Mouse (Mus musculus) olfactory bulb, adult 2 months (tissue): ENCODE measurements around the gene AI597479. TPM values are rescaled to one million over a fixed set of nuclear protein-coding genes. Genes with fewer than 3 reads are reported as not detected.
A peak's percentile ranks its signal among the peaks of the same experiment; 100 is the strongest.
"Not testable (repeated sequence)": the region's sequence is repeated elsewhere in the genome, so short reads cannot be mapped to it uniquely, and the experiment has no call there.

ENCODE experiments used
- H3K27ac ChIP-seq: fragments of 200-500 bp; 2 replicates; pipeline ENCODE4 v1.5.1; 2012; ENCODE audit warnings: low read depth, low read length; ENCODE audit not compliant: insufficient read depth
- H3K4me1 ChIP-seq: fragments of 200-500 bp; 2 replicates; pipeline ENCODE4 v1.6.1; 2012; ENCODE audit warnings: low read length; ENCODE audit not compliant: control insufficient read depth, insufficient read depth
- H3K4me3 ChIP-seq: fragments of 200-500 bp; 2 replicates; pipeline ENCODE4 v1.5.1; 2012; ENCODE audit warnings: mild to moderate bottlenecking, low read depth, low read length, moderate library complexity; ENCODE audit not compliant: insufficient read depth
- CTCF ChIP-seq: fragments of 200-500 bp; IDR thresholded peaks from 2 replicates; pipeline ENCODE4 v1.5.1; 2012; ENCODE audit warnings: low read depth, mild to moderate bottlenecking, low read length, moderate library complexity; ENCODE audit not compliant: insufficient read depth
- POLR2A ChIP-seq: fragments of 200-500 bp; IDR thresholded peaks from 2 replicates; pipeline ENCODE4 v1.6.1; 2012; ENCODE audit warnings: mild to moderate bottlenecking, low read depth, low read length, moderate library complexity; ENCODE audit not compliant: insufficient read depth
- WGBS: fragments of 180-500 bp; shearing (Covaris S2); methylation state at CpG from one replicate; pipeline ENCODE4 v1.1.7; 2018; 5-methylcytosine and 5-hydroxymethylcytosine counted together
- polyA plus RNA-seq: library from polyadenylated mRNA; stranded (reverse); fragments of >200 nt; gene quantifications from 2 replicates; pipeline ENCODE4 v1.2.4, GENCODE M21; 2012; ENCODE audit warnings: low replicate concordance; ENCODE audit not compliant: missing spikeins, insufficient read depth, insufficient read length

Gene AI597479
- polyA plus RNA-seq, 1 experiment: not detected

DNA sequence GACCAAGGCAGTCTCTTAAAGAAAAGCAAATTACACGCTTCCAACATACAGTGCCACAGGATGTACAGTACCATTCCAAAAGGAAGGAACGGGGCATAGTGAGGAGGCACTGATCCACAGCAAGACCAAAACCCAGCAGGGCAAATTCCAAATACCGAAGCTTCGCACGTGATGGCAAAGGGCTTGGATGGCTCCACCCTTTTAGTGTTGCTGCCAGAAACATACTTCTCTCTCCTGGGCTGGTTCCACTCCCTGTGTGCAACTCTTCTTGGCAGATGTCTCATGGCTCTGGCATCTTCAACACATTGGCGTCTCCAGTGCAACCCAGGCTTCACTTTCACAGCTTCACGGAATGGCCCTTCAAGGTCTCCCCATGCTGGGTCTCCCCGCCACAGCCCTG, 18.9 kb downstream of the AI597479 start:
- no peaks in the 10 kb centered on the region for H3K4me1 ChIP-seq
- TF ChIP-seq CTCF: no peak
- no peak for TF ChIP-seq POLR2A
- WGBS: 94% methylated on average over 8 of the region's 8 CpGs
- H3K27ac ChIP-seq: no peak overlapping the region
- no peak overlapping the region for H3K4me3 ChIP-seq

DNA sequence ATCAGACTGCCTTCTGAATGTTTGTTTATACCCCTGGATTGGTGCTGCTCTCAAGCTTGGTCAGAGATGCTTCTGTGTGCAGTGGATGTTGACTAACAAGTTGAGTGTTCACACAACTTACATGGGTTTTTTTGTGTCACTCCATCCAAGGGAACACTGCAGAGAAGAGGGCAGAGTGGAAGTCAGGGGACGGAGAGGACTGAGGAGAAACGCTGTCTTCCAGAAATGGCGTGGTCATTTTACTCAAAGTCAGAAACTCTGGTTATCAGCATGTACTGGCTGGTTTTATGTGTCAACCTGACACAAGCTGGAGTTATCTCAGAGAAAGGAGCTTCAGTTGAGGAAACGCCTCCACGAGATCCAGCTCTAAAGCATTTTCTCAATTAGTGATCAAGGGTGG, 22.4 kb downstream of the AI597479 start:
- Histone ChIP-seq H3K4me1 (no peaks in the 10 kb centered on the region), H3K27ac (no peak overlapping the region), H3K4me3 (no peak overlapping the region)
- TF ChIP-seq POLR2A (no peak), CTCF (no peak)
- 93% methylated on average over 5 of the region's 5 CpGs for WGBS

- TF ChIP-seq CTCF (no peak), POLR2A (no peak)
- 89% methylated on average over 2 of the region's 2 CpGs for WGBS
- no peak overlapping the region for H3K4me3 ChIP-seq
- H3K4me1 ChIP-seq: no peaks in the 10 kb centered on the region
- H3K27ac ChIP-seq: no peak overlapping the region
Observed at GRCm38 (mm10) chr1:43122616-43123015, 24.1 kb downstream of the AI597479 start.

- Histone ChIP-seq H3K4me1 (no peaks in the 10 kb centered on the region), H3K27ac (no peak overlapping the region), H3K4me3 (no peak overlapping the region)
- 90% methylated on average over 4 of the region's 4 CpGs for WGBS
- TF ChIP-seq POLR2A: no peak
Observed at GRCm38 (mm10) chr1:43124726-43125125, 26.2 kb downstream of the AI597479 start.

DNA sequence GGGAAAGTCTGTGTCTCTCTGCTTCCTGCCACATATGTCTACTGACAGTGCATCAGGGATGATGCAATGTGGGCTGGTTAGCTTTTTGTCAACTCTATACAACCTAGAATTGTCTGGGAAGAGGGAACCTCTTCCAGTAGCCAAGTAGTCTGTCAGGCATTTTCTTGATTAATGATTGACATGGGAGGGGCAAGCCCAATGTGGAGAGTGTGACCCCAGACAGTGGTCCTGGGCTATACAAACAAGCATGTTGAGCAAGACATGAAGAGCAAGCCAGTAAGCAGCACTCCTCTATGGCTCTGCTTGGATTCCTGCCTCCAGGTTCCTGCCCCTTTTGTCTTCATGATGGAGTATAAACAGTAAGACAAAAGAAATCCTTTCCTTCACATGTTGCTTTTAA, 28.7 kb downstream of the AI597479 start:
- no peak overlapping the region for H3K4me3 ChIP-seq
- no peak overlapping the region for H3K27ac ChIP-seq
- H3K4me1 ChIP-seq: peaks cover 5% of the 10 kb centered on the region; the same call in 1 of the 2 replicates
- no peak for TF ChIP-seq CTCF
- no peak for TF ChIP-seq POLR2A

DNA sequence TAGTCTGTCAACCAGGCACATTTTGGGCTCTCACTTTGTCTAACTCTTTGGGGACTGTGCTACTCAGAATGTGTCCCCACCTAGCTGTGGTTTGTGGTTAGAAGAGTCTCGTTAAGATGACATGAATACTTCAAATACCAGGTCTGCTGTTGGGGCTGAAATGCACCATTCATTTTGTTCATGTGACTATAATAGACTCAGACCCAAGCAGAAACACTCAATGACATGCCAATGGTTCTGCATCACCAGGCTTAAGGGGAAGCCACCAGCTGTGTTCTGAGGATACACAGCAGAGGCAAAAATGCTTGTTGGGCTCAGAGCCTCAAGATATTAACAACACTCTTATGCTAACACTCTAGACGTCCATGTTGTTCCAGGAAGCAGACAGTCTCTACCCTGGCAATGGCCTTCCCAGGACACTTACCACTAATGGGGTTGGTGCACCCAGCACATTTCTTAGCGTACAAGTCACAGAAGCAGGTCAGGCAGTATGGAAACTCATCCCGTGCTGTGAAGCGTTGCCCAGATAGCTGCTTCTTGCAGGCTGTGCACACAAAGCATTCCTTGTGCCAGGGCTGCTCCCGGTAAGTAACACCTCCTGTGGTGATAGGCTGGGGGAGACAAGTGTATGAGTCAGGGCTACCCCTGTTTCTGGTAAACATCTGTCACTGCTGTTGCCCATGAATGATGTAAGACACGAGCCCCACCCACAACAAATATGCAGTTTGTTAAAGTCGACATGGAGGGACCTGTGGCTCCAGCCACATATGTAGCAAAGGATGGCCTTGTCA, 29.5 kb downstream of the AI597479 start:
- no peak overlapping the region for H3K4me3 ChIP-seq
- peaks cover 5% of the 10 kb centered on the region; the same call in 1 of the 2 replicates for H3K4me1 ChIP-seq
- TF ChIP-seq CTCF (no peak), POLR2A (no peak)
- 66% methylated on average over 8 of the region's 8 CpGs for WGBS
- no peak overlapping the region for H3K27ac ChIP-seq

- no peak overlapping the region for H3K27ac ChIP-seq
- peaks cover 5% of the 10 kb centered on the region; the same call in 1 of the 2 replicates for H3K4me1 ChIP-seq
- no peak overlapping the region for H3K4me3 ChIP-seq
- TF ChIP-seq POLR2A (no peak), CTCF (no peak)
- 75% methylated on average over 5 of the region's 5 CpGs for WGBS
Observed at GRCm38 (mm10) chr1:43130219-43130981, 31.9 kb downstream of the AI597479 start.

GRCm38 (mm10) chr1:43131591-43131990, 33.1 kb downstream of the AI597479 start:
- H3K4me3 ChIP-seq: no peak overlapping the region
- 92% methylated on average over 9 of the region's 9 CpGs for WGBS
- H3K4me1 ChIP-seq: peaks cover 5% of the 10 kb centered on the region; the same call in 1 of the 2 replicates
- no peak for TF ChIP-seq CTCF
- TF ChIP-seq POLR2A: no peak
- no peak overlapping the region for H3K27ac ChIP-seq

DNA sequence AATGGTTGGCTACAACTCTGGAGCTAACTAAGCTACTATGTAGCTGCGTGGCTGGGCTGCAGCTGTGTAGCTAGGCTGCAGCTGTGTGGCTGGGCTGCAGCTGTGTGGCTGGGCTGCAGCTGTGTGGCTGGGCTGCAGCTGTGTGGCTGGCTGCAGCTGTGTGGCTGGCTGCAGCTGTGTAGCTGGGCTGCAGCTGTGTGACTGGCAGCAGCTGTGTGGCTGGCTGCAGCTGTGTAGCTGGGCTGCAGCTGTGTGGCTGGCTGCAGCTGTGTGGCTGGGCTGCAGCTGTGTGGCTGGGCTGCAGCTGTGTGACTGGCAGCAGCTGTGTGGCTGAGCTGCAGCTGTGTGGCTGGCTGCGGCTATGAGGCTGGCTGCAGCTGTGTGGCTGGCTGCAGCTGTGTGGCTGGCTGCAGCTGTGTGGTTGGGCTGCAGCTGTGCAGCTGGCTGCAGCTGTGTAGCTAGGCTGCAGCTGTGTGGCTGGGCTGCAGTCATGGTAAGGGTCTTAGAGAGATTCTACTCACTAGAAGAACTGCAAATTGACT, 38.0 kb downstream of the AI597479 start:
- WGBS: 75% methylated on average over 2 of the region's 2 CpGs
- H3K27ac ChIP-seq: peak overlapping the region; percentile 28; the same call in 1 of the 2 replicates
- H3K4me3 ChIP-seq, H3K4me1 ChIP-seq: not testable (repeated sequence)
